Mouse (Mus musculus): Measurements from ENCODE around the gene Medag. TPM values are rescaled to one million over a fixed set of nuclear protein-coding genes. Genes with fewer than 3 reads are reported as not detected.

Gene Medag
- polyA plus RNA-seq, 1 experiment: 0.37 TPM

GRCm38 (mm10) chr5:149369373-149370035 lies 42.0 kb upstream of the Medag start:
- Histone ChIP-seq H3K36me3 (ENCODE audit: control insufficient read depth, insufficient read depth, low read length) (no peaks in the 10 kb centered on the region), H3K27ac (ENCODE audit: control insufficient read depth, insufficient read depth, low read depth, low read length) (no peak overlapping the region), H3K4me1 (ENCODE audit: control insufficient read depth, insufficient read depth, low read length) (no peaks in the 10 kb centered on the region), H3K4me3 (ENCODE audit: control insufficient read depth, low read depth, low read length) (no peak overlapping the region), H3K27me3 (ENCODE audit: control insufficient read depth, insufficient read depth, low read length) (no peaks in the 10 kb centered on the region)
- no peak for TF ChIP-seq POLR2A (IDR thresholded peaks at IDR 0.05; ENCODE audit: control insufficient read depth, low read depth, low read length)
- no peak for TF ChIP-seq CTCF (IDR thresholded peaks at IDR 0.05; ENCODE audit: control insufficient read depth, insufficient read depth, insufficient replicate concordance, low read depth, low read length)

- H3K27me3 ChIP-seq (ENCODE audit: control insufficient read depth, insufficient read depth, low read length): no peaks in the 10 kb centered on the region
- no peak overlapping the region for H3K4me3 ChIP-seq (ENCODE audit: control insufficient read depth, low read depth, low read length)
- H3K4me1 ChIP-seq (ENCODE audit: control insufficient read depth, insufficient read depth, low read length): no peaks in the 10 kb centered on the region
- no peaks in the 10 kb centered on the region for H3K36me3 ChIP-seq (ENCODE audit: control insufficient read depth, insufficient read depth, low read length)
- H3K27ac ChIP-seq (ENCODE audit: control insufficient read depth, insufficient read depth, low read depth, low read length): no peak overlapping the region
- no peak for TF ChIP-seq CTCF (IDR thresholded peaks at IDR 0.05; ENCODE audit: control insufficient read depth, insufficient read depth, insufficient replicate concordance, low read depth, low read length)
- TF ChIP-seq POLR2A (IDR thresholded peaks at IDR 0.05; ENCODE audit: control insufficient read depth, low read depth, low read length): no peak
Observed at GRCm38 (mm10) chr5:149372018-149372417, 39.5 kb upstream of the Medag start.

GRCm38 (mm10) chr5:149373224-149373623 lies 38.3 kb upstream of the Medag start:
- Histone ChIP-seq H3K4me1 (ENCODE audit: control insufficient read depth, insufficient read depth, low read length) (no peaks in the 10 kb centered on the region), H3K27me3 (ENCODE audit: control insufficient read depth, insufficient read depth, low read length) (no peaks in the 10 kb centered on the region), H3K36me3 (ENCODE audit: control insufficient read depth, insufficient read depth, low read length) (no peaks in the 10 kb centered on the region), H3K4me3 (ENCODE audit: control insufficient read depth, low read depth, low read length) (no peak overlapping the region), H3K27ac (ENCODE audit: control insufficient read depth, insufficient read depth, low read depth, low read length) (no peak overlapping the region)
- TF ChIP-seq POLR2A (IDR thresholded peaks at IDR 0.05; ENCODE audit: control insufficient read depth, low read depth, low read length) (no peak), CTCF (IDR thresholded peaks at IDR 0.05; ENCODE audit: control insufficient read depth, insufficient read depth, insufficient replicate concordance, low read depth, low read length) (no peak)

- Histone ChIP-seq H3K36me3 (ENCODE audit: control insufficient read depth, insufficient read depth, low read length) (no peaks in the 10 kb centered on the region), H3K4me3 (ENCODE audit: control insufficient read depth, low read depth, low read length) (no peak overlapping the region), H3K27ac (ENCODE audit: control insufficient read depth, insufficient read depth, low read depth, low read length) (no peak overlapping the region), H3K27me3 (ENCODE audit: control insufficient read depth, insufficient read depth, low read length) (no peaks in the 10 kb centered on the region), H3K4me1 (ENCODE audit: control insufficient read depth, insufficient read depth, low read length) (no peaks in the 10 kb centered on the region)
- TF ChIP-seq CTCF (IDR thresholded peaks at IDR 0.05; ENCODE audit: control insufficient read depth, insufficient read depth, insufficient replicate concordance, low read depth, low read length) (no peak), POLR2A (IDR thresholded peaks at IDR 0.05; ENCODE audit: control insufficient read depth, low read depth, low read length) (no peak)
Observed at GRCm38 (mm10) chr5:149374026-149374425, 37.5 kb upstream of the Medag start.

GRCm38 (mm10) chr5:149375074-149375888 lies 36.3 kb upstream of the Medag start:
- Histone ChIP-seq H3K27me3 (ENCODE audit: control insufficient read depth, insufficient read depth, low read length) (no peaks in the 10 kb centered on the region), H3K27ac (ENCODE audit: control insufficient read depth, insufficient read depth, low read depth, low read length) (peak overlapping the region; percentile 26; the same call in 1 of the 2 replicates), H3K4me1 (ENCODE audit: control insufficient read depth, insufficient read depth, low read length) (no peaks in the 10 kb centered on the region), H3K36me3 (ENCODE audit: control insufficient read depth, insufficient read depth, low read length) (no peaks in the 10 kb centered on the region), H3K4me3 (ENCODE audit: control insufficient read depth, low read depth, low read length) (no peak overlapping the region)
- TF ChIP-seq POLR2A (IDR thresholded peaks at IDR 0.05; ENCODE audit: control insufficient read depth, low read depth, low read length) (no peak), CTCF (IDR thresholded peaks at IDR 0.05; ENCODE audit: control insufficient read depth, insufficient read depth, insufficient replicate concordance, low read depth, low read length) (no peak)

GRCm38 (mm10) chr5:149375889-149376212 lies 35.7 kb upstream of the Medag start:
- no peak overlapping the region for H3K4me3 ChIP-seq (ENCODE audit: control insufficient read depth, low read depth, low read length)
- H3K4me1 ChIP-seq (ENCODE audit: control insufficient read depth, insufficient read depth, low read length): no peaks in the 10 kb centered on the region
- peak overlapping the region; percentile 26; the same call in 1 of the 2 replicates for H3K27ac ChIP-seq (ENCODE audit: control insufficient read depth, insufficient read depth, low read depth, low read length)
- TF ChIP-seq CTCF (IDR thresholded peaks at IDR 0.05; ENCODE audit: control insufficient read depth, insufficient read depth, insufficient replicate concordance, low read depth, low read length) (peak; percentile 98), POLR2A (IDR thresholded peaks at IDR 0.05; ENCODE audit: control insufficient read depth, low read depth, low read length) (no peak)
- H3K27me3 ChIP-seq (ENCODE audit: control insufficient read depth, insufficient read depth, low read length): no peaks in the 10 kb centered on the region
- no peaks in the 10 kb centered on the region for H3K36me3 ChIP-seq (ENCODE audit: control insufficient read depth, insufficient read depth, low read length)

DNA sequence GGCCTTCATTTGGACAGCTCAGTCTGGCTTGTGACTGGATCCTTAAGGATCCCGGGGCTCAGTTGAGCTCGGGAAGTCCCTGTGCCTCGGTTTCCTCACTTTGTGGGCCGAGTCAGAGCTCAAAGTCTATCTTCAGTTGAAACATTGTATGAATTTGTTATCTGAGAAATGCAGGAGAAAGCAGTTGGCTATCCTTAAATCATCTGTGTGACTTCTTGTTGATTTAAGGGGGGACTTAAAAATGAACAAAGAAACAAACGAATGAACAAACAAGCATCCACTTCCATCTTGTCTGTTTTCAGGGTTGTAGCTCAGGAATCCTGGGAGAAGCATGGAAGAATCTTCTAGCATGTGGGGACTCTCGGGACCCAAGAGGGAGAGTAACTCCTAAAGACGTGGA lies 35.2 kb upstream of the Medag start:
- Histone ChIP-seq H3K27me3 (ENCODE audit: control insufficient read depth, insufficient read depth, low read length) (no peaks in the 10 kb centered on the region), H3K4me1 (ENCODE audit: control insufficient read depth, insufficient read depth, low read length) (no peaks in the 10 kb centered on the region), H3K4me3 (ENCODE audit: control insufficient read depth, low read depth, low read length) (no peak overlapping the region), H3K36me3 (ENCODE audit: control insufficient read depth, insufficient read depth, low read length) (no peaks in the 10 kb centered on the region), H3K27ac (ENCODE audit: control insufficient read depth, insufficient read depth, low read depth, low read length) (no peak overlapping the region)
- TF ChIP-seq CTCF (IDR thresholded peaks at IDR 0.05; ENCODE audit: control insufficient read depth, insufficient read depth, insufficient replicate concordance, low read depth, low read length) (no peak), POLR2A (IDR thresholded peaks at IDR 0.05; ENCODE audit: control insufficient read depth, low read depth, low read length) (no peak)
